Mouse (Mus musculus) heart, postnatal 25 days (tissue): ENCODE data around the gene Frs3. TPM values are rescaled to one million over a fixed set of nuclear protein-coding genes. Genes with fewer than 3 reads are reported as not detected.

Source experiments
- DNase-seq: peaks from one replicate; pipeline ENCODE4 v3.0.0; 2022; ENCODE audit warnings: low spot score
- intact Hi-C: fragments of 180-260 bp; cut with DNase I; formaldehyde crosslinking; loops from one replicate; pipeline ENCODE4 v1.15.1; 2025
- total RNA-seq, 2 experiments: library from RNA; stranded (reverse); gene quantifications; 2 replicates each; pipeline ENCODE4 v1.2.3; 2021

The Frs3 gene
- total RNA-seq, 2 experiments from 2014 or later: 4.9 to 5.2 TPM

- intact Hi-C loops: no loop called here
- no peak for DNase-seq
Observed at GRCm38 (mm10) chr17:47712889-47713571, 24.2 kb downstream of the Frs3 start.

- intact Hi-C loops: no loop called here
- no peak for DNase-seq
Observed at GRCm38 (mm10) chr17:47715037-47715436, 26.2 kb downstream of the Frs3 start.

- DNase-seq: no peak
- intact Hi-C loops: no loop called here
Observed at GRCm38 (mm10) chr17:47721183-47721582, 32.4 kb downstream of the Frs3 start.

- no peak for DNase-seq
- intact Hi-C loops: no loop called here
Observed at GRCm38 (mm10) chr17:47726566-47726965, 37.7 kb downstream of the Frs3 start, which contains the start of gene Pgc. Gene Pgc (plus strand): TSS chr17:47726842.

DNA sequence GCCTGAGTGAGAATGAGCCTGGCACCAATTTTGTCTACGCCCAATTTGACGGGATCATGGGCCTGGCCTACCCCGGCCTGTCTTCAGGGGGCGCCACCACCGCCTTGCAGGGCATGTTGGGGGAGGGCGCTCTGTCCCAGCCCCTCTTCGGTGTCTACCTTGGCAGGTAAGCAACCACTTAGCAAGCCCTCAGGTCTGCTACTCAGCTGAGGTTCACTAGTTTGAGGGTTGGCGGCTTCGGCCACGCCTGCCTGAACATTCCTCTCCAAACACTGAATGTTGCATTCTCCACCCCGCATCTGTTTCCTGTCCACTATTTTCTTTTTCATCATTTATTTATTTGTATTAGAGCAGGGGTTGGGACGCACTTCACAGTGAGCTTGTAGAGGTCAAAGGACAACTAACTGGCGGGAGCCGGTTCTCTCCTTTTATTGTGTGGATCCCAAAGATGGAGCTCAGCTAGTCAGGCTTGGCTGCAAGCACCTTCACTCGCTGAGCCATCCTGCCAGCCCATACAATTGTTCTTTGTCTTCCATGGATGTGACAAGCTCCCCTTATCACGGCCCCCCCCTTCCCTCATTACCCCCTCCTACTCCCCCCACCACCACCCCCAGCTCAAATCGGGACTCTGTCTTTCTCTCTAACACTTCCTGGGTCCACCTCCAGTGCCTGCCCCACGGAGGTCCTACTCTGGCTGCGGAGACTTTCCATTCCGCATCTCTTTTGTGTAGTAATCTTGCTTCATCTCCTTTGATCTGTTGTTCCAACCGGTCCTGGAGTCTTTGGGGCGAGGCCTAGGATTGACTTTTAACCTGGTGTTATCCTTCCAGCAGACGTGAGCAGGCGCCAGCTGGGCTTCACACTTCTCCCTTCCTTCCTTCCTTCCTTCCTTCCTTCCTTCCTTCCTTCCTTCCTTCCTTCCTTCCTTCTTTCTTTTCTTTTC lies 42.1 kb downstream of the Frs3 start:
- DNase-seq: no peak
- intact Hi-C loops: no loop called here

GRCm38 (mm10) chr17:47735553-47736100 lies 46.8 kb downstream of the Frs3 start:
- DNase-seq: no peak
- intact Hi-C loops: no loop called here

DNA sequence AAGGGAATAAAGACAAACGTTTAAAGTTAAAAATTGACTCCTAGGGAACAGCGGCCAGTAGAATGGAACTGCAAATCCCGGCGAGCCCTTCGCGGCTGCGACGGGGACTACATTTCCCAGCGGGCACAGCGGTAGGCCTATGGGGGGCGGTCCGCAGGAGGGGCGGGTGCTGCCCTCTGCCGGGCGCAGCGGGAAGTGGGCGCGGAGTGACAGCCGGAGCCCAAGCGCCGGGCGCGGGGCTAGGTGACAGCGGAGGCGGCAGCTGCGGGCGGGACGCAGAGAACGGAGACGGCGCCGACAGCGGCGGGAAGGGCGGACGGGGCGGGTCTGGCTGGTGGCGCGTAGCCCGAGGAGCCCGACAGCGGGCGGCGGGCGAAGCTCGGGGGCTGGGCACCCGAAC lies 48.0 kb downstream of the Frs3 start, which contains the start of gene Tfeb:
TSS of gene Tfeb (plus strand) at position 175 of the 400 bp plus-strand sequence.
- intact Hi-C loops: no loop called here
- DNase-seq: peak; percentile 93

DNA sequence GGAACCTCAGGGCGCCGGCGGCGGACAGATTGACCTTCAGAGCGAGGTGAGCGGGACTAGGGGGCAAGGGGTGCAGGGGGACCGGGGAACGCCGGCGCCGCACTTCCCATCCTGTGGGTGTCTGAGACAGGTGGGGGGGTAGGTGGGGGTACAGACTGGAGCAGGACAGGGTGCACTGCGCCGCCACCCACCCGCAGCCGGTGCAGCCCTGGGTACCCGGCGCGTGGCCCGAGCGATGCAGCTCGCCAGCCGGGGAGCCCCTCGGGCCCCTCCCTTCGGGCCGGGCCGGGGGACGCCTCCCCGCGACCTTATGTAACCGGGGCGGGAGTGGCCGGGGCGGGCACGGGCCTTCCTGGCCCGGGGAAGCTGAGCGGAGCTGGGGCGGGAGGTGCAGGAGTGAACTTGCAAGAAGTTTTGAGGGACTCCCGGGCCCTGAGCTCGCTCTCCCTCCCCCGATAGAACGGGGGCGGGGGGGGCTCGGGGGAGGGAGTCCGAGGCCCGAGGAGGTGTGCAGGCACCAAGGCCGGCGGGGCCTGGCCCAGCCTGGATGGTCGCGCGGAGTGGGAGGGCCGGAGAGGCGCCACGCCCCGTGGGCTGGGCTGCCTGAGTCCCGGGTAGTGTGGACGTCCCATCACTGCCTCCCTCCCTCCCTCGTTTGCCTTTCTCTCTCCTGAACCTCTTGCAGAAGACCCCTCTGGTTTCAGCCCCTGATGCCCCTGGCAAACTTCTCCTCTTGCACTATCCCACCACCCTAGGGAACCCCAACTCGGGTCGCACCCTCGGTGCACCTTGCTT lies 48.6 kb downstream of the Frs3 start:
- intact Hi-C loops: no loop called here
- DNase-seq: peak; percentile 90

DNA sequence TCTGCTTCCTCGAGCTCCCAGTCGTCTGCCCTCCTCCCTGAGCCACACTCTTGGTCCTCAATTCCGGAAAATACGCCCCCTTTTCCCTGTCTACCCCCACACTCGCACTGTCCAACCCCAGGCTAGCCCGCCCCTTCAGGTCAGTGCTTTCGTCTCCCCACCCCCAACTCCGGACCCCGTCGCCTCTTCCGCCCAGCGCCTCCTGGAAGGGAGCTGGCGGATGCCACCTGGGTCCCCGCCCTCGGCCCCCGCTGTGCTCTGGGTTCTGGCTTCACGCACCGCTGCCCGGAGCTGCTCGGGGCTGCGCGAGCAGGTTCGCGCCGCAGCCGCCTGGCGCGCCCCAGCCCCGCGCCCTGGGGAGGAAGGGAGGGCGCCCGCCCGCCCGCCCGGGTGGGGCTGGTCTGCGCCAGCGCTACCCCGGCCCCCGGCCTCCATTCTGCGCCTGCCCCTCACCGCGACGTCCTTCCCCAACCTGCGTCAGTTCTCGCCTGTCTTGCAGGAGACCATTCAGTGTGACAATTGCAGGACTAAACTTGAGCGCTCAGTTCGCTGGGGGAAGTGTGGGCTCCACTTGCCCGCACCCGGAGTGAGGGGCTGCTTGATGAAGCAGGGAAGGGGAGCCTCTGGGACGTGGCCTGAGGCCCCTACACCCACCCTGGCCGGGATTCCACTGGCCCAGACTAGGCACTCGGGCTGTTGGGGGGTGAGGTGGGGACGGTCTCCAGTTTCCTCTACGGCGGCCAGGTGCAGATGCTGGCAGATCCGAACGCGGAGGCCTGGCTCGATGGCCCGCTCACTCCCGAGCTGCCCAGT lies 49.4 kb downstream of the Frs3 start:
- intact Hi-C loops: no loop called here
- DNase-seq: peak; percentile 34

- intact Hi-C loops: no loop called here
- no peak for DNase-seq
Observed at GRCm38 (mm10) chr17:47738879-47739798, 50.3 kb downstream of the Frs3 start.

- no peak for DNase-seq
- intact Hi-C loops: loop anchor here (5.0 kb wide), 1 partner anchor 122 kb away; no protein-coding TSS in a partner anchor
Observed at GRCm38 (mm10) chr17:47740186-47740585, 51.4 kb downstream of the Frs3 start.

GRCm38 (mm10) chr17:47742991-47743734 lies 54.3 kb downstream of the Frs3 start:
- intact Hi-C loops: loop anchor here (5.0 kb wide), 1 partner anchor 119 kb away; no protein-coding TSS in a partner anchor
- DNase-seq: no peak

DNA sequence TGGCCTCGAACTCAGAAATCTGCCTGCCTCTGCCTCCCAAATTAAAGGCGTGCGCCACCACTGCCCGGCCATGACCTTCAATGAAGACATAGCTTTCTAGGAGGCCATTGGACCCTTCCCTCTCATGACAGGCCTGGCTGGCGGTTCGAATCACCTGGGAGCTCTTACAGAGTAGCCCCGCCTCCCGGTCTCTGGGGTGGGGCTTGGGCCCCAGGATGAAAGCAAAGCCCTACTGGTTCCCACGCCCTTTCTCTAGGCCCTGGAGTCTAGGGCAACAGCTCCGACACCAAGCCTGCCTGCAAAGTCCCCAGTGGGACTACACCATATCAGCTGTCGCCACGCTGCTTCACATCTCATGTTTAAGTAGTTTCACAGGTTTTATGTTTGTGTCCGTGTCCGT lies 55.3 kb downstream of the Frs3 start:
- intact Hi-C loops: loop anchor here (5.0 kb wide), 1 partner anchor 118 kb away; no protein-coding TSS in a partner anchor

DNA sequence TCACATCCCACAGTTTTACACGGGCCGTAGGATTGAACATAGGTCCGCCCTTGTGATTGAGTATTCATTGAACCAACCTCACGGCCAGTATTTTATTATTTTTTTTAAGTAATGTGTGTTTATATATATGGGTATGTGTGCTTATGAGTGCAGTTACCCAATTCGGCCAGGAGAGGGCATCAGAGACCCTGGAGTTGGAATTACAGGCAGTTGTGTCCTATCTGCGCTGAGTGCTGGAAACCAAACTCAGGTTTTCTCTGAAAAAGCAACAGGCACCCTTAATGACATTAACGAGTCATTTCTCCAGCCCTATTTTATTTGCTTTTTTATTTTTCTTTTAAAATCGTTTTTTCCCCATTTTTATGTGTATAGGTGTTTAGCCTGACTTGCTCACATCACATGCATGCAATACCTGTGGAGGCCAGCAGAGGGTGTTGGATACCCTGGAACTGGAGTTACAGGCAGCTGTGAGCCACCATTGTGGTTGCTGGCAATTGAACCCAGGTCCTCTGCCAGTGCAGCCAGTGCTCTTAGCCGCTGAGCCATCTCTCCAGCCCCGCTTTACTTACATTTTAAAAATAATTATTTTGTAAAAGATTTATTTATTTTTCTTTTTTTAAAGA lies 56.0 kb downstream of the Frs3 start:
- no peak for DNase-seq
- intact Hi-C loops: loop anchor here (5.0 kb wide), 1 partner anchor 117 kb away; no protein-coding TSS in a partner anchor

More for the DNA sequence above, 55.3 kb downstream of the Frs3 start:
- no peak for DNase-seq

DNA sequence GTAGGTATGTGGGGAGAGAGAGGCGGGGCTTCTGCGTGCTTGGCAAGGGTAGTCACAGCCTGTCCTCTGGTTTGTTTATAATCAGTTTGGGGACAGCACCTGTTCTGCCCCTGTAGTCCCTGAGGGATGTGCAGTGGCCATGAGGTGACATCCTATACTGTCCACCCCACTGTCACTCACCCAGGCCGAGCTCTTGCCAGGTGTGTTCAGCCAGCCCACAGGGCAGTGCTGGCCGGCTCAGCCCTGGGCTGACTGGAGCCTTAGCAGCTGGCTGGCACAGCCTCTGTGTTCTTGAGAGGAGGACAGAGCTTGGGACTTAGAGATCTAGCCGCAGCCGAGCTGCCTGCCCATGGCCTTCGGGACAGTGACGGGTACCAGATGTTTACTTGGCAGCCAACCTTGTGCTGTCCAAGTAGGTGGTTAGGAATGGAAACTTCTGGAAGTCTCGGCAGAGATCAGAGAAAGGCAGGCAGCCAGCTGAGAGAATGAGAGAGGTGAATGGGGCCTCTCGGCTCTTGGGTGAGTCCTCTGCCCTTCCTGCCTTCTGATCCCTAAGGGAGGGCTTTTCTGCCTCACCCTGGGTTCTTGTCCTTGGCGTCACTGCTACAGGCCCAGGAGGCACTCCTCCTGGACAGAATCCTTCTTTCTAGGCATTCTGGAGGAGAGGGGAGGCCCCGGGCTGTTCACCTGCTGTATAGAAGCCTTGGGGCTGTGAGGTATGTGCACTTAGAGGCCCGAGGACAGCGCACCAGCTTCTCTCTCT lies 60.1 kb downstream of the Frs3 start:
- intact Hi-C loops: no loop called here
- peak; percentile 38 for DNase-seq

- intact Hi-C loops: no loop called here
- DNase-seq: no peak
Observed at GRCm38 (mm10) chr17:47749626-47750025, 60.8 kb downstream of the Frs3 start.
